Mouse (Mus musculus) embryonic fibroblast, embryonic 13.5 days (primary cell): ENCODE data around the gene Nat10.

Experiments used
- CTCF ChIP-seq: IDR thresholded peaks from 2 replicates; pipeline ENCODE4 v1.5.1; 2011; ENCODE audit warnings: mild to moderate bottlenecking, control low read depth, low read length, moderate library complexity, borderline replicate concordance; ENCODE audit not compliant: insufficient read depth
- POLR2A ChIP-seq: IDR thresholded peaks from 2 replicates; pipeline ENCODE4 v1.6.1; 2011; ENCODE audit warnings: low read depth, mild to moderate bottlenecking, control low read depth, low read length, moderate library complexity

GRCm38 (mm10) chr2:103745481-103745880, 15.6 kb downstream of the Nat10 start:
- TF ChIP-seq CTCF (no peak), POLR2A (no peak)
